Mouse (Mus musculus) intestine, embryonic 14.5 days (tissue): ENCODE measurements around the gene Cript. TPM values are rescaled to one million over a fixed set of nuclear protein-coding genes. Genes with fewer than 3 reads are reported as not detected.

ENCODE experiments used
- ATAC-seq: fragments of 200-750 bp; cut with Nextera tagmentation; replicated peaks from 2 replicates; pipeline ENCODE4 v1.8.0; 2017; ENCODE audit warnings: low read depth, moderate number of reproducible peaks, moderate TSS enrichment, moderate library complexity; ENCODE audit not compliant: low FRiP score, low TSS enrichment
- DNase-seq: peaks from one replicate; pipeline ENCODE4 v3.0.0-alpha.2; 2018; ENCODE audit warnings: low spot score
- H3K27ac ChIP-seq: fragments of 300-500 bp; sonication (generic); 2 replicates; pipeline ENCODE4 v1.5.1; 2014; ENCODE audit warnings: low read depth, mild to moderate bottlenecking, control low read depth
- H3K27me3 ChIP-seq: fragments of 300-500 bp; sonication (generic); replicated peaks from 2 replicates; pipeline ENCODE4 v1.6.1; 2014; ENCODE audit warnings: low read length, control low read depth; ENCODE audit not compliant: control insufficient read depth, insufficient read depth
- H3K36me3 ChIP-seq: fragments of 300-500 bp; sonication (generic); 2 replicates; pipeline ENCODE4 v1.6.1; 2014; ENCODE audit warnings: low read length, control low read depth; ENCODE audit not compliant: control insufficient read depth, insufficient read depth
- H3K4me1 ChIP-seq: fragments of 300-500 bp; sonication (generic); replicated peaks from 2 replicates; pipeline ENCODE4 v1.6.1; 2014; ENCODE audit warnings: low read length, control low read depth, mixed read lengths; ENCODE audit not compliant: control insufficient read depth, insufficient read depth
- H3K4me2 ChIP-seq: fragments of 300-500 bp; sonication (generic); 2 replicates; pipeline ENCODE4 v1.6.1; 2014; ENCODE audit warnings: low read length
- H3K4me3 ChIP-seq: fragments of 300-500 bp; sonication (generic); 2 replicates; pipeline ENCODE4 v1.5.1; 2014; ENCODE audit warnings: low read depth, low read length, control low read depth, mixed read lengths
- H3K9ac ChIP-seq: fragments of 300-500 bp; sonication (generic); 2 replicates; pipeline ENCODE4 v1.6.1; 2014; ENCODE audit warnings: mild to moderate bottlenecking, low read length
- H3K9me3 ChIP-seq: fragments of 300-500 bp; sonication (generic); 2 replicates; pipeline ENCODE4 v1.6.1; 2016; ENCODE audit warnings: low read length, control low read depth; ENCODE audit not compliant: control insufficient read depth
- WGBS: fragments of 180-500 bp; shearing (Covaris S2); extraction: QIAGEN DNeasy Blood & Tissue Kit; methylation state at CpG from one replicate; pipeline ENCODE4 v1.1.7; 2014; 5-methylcytosine and 5-hydroxymethylcytosine counted together
- polyA plus RNA-seq: library from polyadenylated mRNA; unstranded; fragments of >200 nt; fragmentation: Nextera tagmentation; extraction: Ambion mirVana; gene quantifications from 2 replicates; pipeline ENCODE4 v1.2.1, GENCODE M21; 2014

Cript gene
- polyA plus RNA-seq, 1 experiment from 2014 or later: 126 TPM

DNA sequence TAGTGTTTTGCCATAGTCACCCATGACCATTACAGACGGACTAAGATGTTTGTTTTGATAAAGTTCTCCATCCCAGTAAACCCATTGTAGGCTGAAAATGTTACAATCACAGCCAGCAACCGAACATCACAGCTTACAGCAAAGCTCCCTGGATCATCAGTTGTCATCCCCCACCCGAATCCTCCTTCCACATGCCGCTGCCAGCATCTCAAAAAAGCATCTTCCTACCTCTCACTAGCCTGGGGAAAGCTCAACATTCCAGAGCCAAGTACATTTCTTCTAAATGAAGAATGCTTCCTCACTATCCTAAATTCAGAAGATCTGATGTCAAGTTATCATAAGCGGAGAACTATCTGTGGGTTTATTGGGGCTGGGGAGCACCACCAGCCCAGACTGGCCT lies 13.1 kb downstream of the Cript start:
- no peak for DNase-seq
- 84% methylated on average over 5 of the region's 5 CpGs for WGBS
- Histone ChIP-seq H3K9ac (no peak overlapping the region), H3K27me3 (no peaks in the 10 kb centered on the region), H3K36me3 (peaks cover 20% of the 10 kb centered on the region), H3K4me2 (no peak overlapping the region), H3K4me3 (no peak overlapping the region), H3K4me1 (no peaks in the 10 kb centered on the region), H3K27ac (no peak overlapping the region), H3K9me3 (no peaks in the 10 kb centered on the region)
- no peak for ATAC-seq

DNA sequence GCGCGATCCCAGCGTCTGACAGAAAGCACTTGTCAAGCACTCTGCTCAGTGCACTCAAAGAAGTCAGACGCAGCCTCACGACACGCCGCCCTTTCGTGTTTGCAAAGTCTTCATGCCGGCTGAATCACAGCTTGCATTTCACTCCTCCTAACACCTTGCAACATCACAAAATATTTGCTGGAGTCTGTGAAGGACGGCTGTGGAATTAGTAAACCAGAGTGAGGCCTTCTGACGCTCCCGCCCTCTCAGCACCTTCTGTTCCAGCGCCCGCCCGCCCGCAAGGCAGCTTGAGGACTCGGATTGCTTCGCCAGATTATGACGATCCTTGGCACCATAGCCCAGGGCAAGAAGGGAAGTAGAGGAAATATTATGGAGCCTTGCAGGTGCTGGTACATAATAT lies 16.4 kb downstream of the Cript start:
- Histone ChIP-seq H3K4me3 (no peak overlapping the region), H3K9me3 (no peaks in the 10 kb centered on the region), H3K36me3 (no peaks in the 10 kb centered on the region), H3K4me1 (no peaks in the 10 kb centered on the region), H3K9ac (no peak overlapping the region), H3K27ac (no peak overlapping the region), H3K27me3 (no peaks in the 10 kb centered on the region), H3K4me2 (no peak overlapping the region)
- DNase-seq: no peak
- ATAC-seq: no peak
- WGBS: 66% methylated on average over 19 of the region's 19 CpGs

DNA sequence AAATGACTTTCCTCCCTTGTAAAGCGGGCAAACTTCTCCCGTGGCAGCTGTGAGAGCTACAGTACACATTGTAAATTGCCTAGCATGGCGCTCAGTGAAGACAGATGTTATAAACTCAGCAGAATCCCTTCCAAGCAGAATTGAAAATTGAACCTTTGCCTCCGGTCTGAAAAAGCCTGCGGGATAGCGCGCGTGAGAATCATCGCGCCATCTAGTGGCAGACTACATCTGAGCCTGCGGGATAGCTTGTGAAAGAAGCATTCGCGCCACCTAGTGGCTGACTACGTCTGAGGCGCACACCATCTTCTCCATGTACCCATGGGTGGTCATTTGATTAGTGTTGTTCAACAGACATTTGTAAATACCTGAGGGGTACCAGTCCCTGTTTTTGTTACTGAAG lies 19.0 kb downstream of the Cript start:
- Histone ChIP-seq H3K9me3 (no peaks in the 10 kb centered on the region), H3K4me1 (no peaks in the 10 kb centered on the region), H3K27me3 (no peaks in the 10 kb centered on the region), H3K27ac (no peak overlapping the region), H3K4me3 (no peak overlapping the region), H3K9ac (no peak overlapping the region), H3K4me2 (no peak overlapping the region), H3K36me3 (no peaks in the 10 kb centered on the region)
- ATAC-seq: peak; percentile 80
- 2% methylated on average over 15 of the region's 15 CpGs for WGBS
- DNase-seq: peak; percentile 95

GRCm38 (mm10) chr17:87044796-87045195 lies 19.4 kb downstream of the Cript start:
- no peak overlapping the region for H3K9ac ChIP-seq
- no peaks in the 10 kb centered on the region for H3K4me1 ChIP-seq
- H3K27ac ChIP-seq: no peak overlapping the region
- H3K9me3 ChIP-seq: no peaks in the 10 kb centered on the region
- DNase-seq: peak; percentile 45
- 0 out of 2 replicates have a peak, but pooled peaks have one; percentile 17 for ATAC-seq
- H3K4me3 ChIP-seq: no peak overlapping the region
- no peak overlapping the region for H3K4me2 ChIP-seq
- H3K27me3 ChIP-seq: no peaks in the 10 kb centered on the region
- H3K36me3 ChIP-seq: no peaks in the 10 kb centered on the region
- 80% methylated on average over 8 of the region's 8 CpGs for WGBS

DNA sequence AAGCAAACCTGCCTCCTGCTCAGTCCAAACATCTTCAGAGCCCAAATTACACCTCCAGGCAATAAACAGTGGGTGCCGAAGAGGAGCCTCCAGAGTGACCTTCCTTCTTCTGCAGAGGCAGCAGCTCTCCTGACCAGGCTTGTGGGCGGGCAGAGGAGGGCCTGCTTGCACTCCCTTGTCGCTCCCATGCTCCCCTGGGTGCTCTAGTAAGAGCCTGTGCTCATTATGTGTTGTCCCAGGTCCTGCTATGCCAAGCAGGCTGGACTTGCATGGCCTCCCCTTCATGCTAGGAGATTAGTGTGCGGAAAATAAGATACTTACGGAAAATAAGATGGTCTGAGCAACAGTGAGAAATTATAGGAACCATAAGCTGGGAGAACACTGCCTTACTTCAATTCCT lies 24.3 kb downstream of the Cript start:
- Histone ChIP-seq H3K27me3 (no peaks in the 10 kb centered on the region), H3K27ac (no peak overlapping the region), H3K36me3 (no peaks in the 10 kb centered on the region), H3K4me3 (no peak overlapping the region), H3K4me2 (no peak overlapping the region), H3K9me3 (no peaks in the 10 kb centered on the region), H3K4me1 (peaks cover 4% of the 10 kb centered on the region; the same call in 1 of the 2 replicates), H3K9ac (no peak overlapping the region)
- ATAC-seq: no peak
- WGBS: 43% methylated on average over 5 of the region's 5 CpGs
- peak; percentile 45 for DNase-seq

GRCm38 (mm10) chr17:87050469-87051175 lies 25.3 kb downstream of the Cript start:
- no peak overlapping the region for H3K4me3 ChIP-seq
- H3K27ac ChIP-seq: no peak overlapping the region
- no peaks in the 10 kb centered on the region for H3K36me3 ChIP-seq
- DNase-seq (no peak), ATAC-seq (no peak)
- H3K9me3 ChIP-seq: no peaks in the 10 kb centered on the region
- no peak overlapping the region for H3K9ac ChIP-seq
- 58% methylated on average over 9 of the region's 9 CpGs for WGBS
- H3K27me3 ChIP-seq: no peaks in the 10 kb centered on the region
- H3K4me2 ChIP-seq: no peak overlapping the region
- H3K4me1 ChIP-seq: peaks cover 10% of the 10 kb centered on the region

DNA sequence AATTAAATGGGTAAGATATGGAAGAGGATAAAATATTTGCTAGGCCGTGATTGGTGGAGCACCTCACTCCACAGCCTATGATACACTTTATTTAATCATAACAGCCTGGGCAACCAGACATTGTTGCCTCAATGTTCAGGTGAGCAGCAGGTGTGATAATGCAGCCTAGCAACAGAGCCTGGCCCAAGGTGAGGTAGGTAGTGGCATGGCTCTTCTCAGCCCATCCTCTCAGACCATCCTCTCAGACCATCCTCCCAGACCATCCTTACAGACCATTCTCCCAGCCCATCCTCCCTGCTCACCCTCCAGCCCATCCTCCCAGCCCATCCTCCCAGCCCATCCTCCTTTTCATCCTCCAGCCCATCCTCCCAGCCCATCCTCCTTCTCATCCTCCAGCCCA lies 26.3 kb downstream of the Cript start:
- Histone ChIP-seq H3K27me3 (no peaks in the 10 kb centered on the region), H3K27ac (no peak overlapping the region), H3K9me3 (no peaks in the 10 kb centered on the region), H3K36me3 (no peaks in the 10 kb centered on the region), H3K4me1 (peaks cover 12% of the 10 kb centered on the region), H3K4me2 (no peak overlapping the region), H3K9ac (no peak overlapping the region), H3K4me3 (no peak overlapping the region)
- DNase-seq: no peak
- no peak for ATAC-seq
- WGBS: 88% methylated on average over 1 of the region's 1 CpGs

DNA sequence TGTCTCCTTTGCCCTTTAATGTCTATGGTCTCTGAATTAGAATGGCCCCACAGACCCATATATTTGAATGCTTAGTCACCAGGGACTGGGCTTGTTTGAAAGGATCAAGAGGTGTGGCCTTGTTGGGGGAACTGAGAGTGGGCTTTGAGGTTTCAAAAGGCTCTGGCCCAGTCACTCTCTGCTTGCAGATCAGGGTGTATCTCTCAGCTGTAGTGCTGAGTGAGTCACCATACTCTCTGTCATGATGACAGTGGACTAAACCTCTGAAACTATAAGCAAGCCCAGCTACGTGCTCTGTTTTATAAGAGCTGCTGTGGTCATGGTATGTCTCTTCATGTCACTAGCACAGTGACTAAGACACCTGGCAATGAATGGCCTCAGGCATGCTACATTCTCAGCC lies 27.1 kb downstream of the Cript start:
- Histone ChIP-seq H3K36me3 (no peaks in the 10 kb centered on the region), H3K9me3 (no peaks in the 10 kb centered on the region), H3K4me1 (peaks cover 12% of the 10 kb centered on the region), H3K4me2 (no peak overlapping the region), H3K4me3 (no peak overlapping the region), H3K27ac (no peak overlapping the region), H3K9ac (no peak overlapping the region), H3K27me3 (no peaks in the 10 kb centered on the region)
- peak; percentile 32 for DNase-seq
- ATAC-seq: no peak
- 76% methylated on average over 1 of the region's 1 CpGs for WGBS

DNA sequence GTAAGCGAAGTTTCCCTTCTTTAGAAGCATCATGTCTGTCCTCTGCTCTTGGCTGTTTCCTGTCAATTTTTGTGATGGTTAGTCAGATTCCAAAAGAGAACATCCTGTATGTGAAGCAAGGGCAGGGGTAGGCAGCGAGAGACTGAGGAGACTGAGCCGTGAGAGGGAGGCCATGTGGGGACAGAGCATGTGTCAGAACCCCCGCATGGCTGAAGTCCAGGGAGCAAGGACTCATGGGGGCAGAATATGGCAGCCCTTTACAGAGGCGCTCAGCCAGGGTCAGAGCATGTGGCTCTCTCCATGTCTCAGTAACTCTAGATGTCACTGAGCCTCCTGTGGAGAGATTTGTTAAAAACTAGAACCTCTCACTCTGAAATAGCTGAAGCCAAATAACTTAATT lies 28.6 kb downstream of the Cript start:
- Histone ChIP-seq H3K36me3 (no peaks in the 10 kb centered on the region), H3K4me2 (no peak overlapping the region), H3K9me3 (no peaks in the 10 kb centered on the region), H3K4me1 (peaks cover 15% of the 10 kb centered on the region), H3K4me3 (no peak overlapping the region), H3K9ac (no peak overlapping the region), H3K27ac (no peak overlapping the region), H3K27me3 (no peaks in the 10 kb centered on the region)
- no peak for DNase-seq
- ATAC-seq: no peak
- WGBS: 81% methylated on average over 5 of the region's 5 CpGs
